Mouse (Mus musculus) erythroblast, embryonic 14.5 days (primary cell): ENCODE data around the gene Tfam.

Source experiments
- GATA1 ChIP-seq: IDR thresholded peaks from 2 replicates; pipeline ENCODE4 v1.6.1; 2012; ENCODE audit warnings: low read length, inconsistent platforms, mixed read lengths
- TAL1 ChIP-seq: IDR thresholded peaks from 3 replicates; pipeline ENCODE4 v1.6.1; 2012; ENCODE audit warnings: low read length, inconsistent platforms, mixed read lengths

GRCm38 (mm10) chr10:71253147-71253546, 15.1 kb upstream of the Tfam start:
- TF ChIP-seq GATA1 (no peak), TAL1 (no peak)
